Mouse (Mus musculus) ES-Bruce4 (cell line): ENCODE data around the gene Inppl1. TPM values are rescaled to one million over a fixed set of nuclear protein-coding genes. Genes with fewer than 3 reads are reported as not detected.

Source experiments
- H3K27ac ChIP-seq: 2 replicates; pipeline ENCODE4 v1.5.1; 2012; ENCODE audit warnings: low read length, inconsistent platforms; ENCODE audit not compliant: insufficient read depth
- H3K27me3 ChIP-seq: 2 replicates; pipeline ENCODE4 v1.6.1; 2012; ENCODE audit warnings: mild to moderate bottlenecking, low read length, inconsistent platforms; ENCODE audit not compliant: control insufficient read depth, poor library complexity, insufficient read depth, severe bottlenecking
- H3K36me3 ChIP-seq: 2 replicates; pipeline ENCODE4 v1.6.1; 2012; ENCODE audit warnings: inconsistent platforms, mild to moderate bottlenecking, low read length, moderate library complexity; ENCODE audit not compliant: control insufficient read depth, poor library complexity, insufficient read depth, severe bottlenecking
- H3K4me1 ChIP-seq: one replicate; pipeline ENCODE4 v1.8.1; 2011; ENCODE audit warnings: low read length; ENCODE audit not compliant: control insufficient read depth, insufficient read depth
- H3K4me3 ChIP-seq: 2 replicates; pipeline ENCODE4 v1.5.1; 2011; ENCODE audit warnings: low read depth, mild to moderate bottlenecking, low read length
- H3K9ac ChIP-seq: 2 replicates; pipeline ENCODE4 v1.6.1; 2012; ENCODE audit warnings: low read depth, mild to moderate bottlenecking, inconsistent platforms; ENCODE audit not compliant: poor library complexity, severe bottlenecking
- H3K9me3 ChIP-seq: replicated peaks from 2 replicates; pipeline ENCODE4 v1.6.1; 2012; ENCODE audit warnings: mild to moderate bottlenecking, low read length, inconsistent platforms; ENCODE audit not compliant: control insufficient read depth, poor library complexity, insufficient read depth, severe bottlenecking
- CTCF ChIP-seq: IDR thresholded peaks from one replicate; pipeline ENCODE4 v1.8.1; 2011; ENCODE audit warnings: low read depth, low read length
- EP300 ChIP-seq: IDR thresholded peaks from 2 replicates; pipeline ENCODE4 v1.6.1; 2011; ENCODE audit warnings: low read depth, low read length; ENCODE audit not compliant: insufficient read depth
- POLR2A ChIP-seq: IDR thresholded peaks from one replicate; pipeline ENCODE4 v1.8.1; 2011; ENCODE audit warnings: low read length; ENCODE audit not compliant: insufficient read depth
- polyA plus RNA-seq: library from polyadenylated mRNA; stranded (reverse); fragments of >200 nt; gene quantifications from 2 replicates; pipeline ENCODE4 v1.2.4, GENCODE M21; 2011; ENCODE audit warnings: low read depth; ENCODE audit not compliant: missing spikeins, insufficient read depth, insufficient read length

Gene Inppl1
- polyA plus RNA-seq, 1 experiment: 67.9 TPM

DNA sequence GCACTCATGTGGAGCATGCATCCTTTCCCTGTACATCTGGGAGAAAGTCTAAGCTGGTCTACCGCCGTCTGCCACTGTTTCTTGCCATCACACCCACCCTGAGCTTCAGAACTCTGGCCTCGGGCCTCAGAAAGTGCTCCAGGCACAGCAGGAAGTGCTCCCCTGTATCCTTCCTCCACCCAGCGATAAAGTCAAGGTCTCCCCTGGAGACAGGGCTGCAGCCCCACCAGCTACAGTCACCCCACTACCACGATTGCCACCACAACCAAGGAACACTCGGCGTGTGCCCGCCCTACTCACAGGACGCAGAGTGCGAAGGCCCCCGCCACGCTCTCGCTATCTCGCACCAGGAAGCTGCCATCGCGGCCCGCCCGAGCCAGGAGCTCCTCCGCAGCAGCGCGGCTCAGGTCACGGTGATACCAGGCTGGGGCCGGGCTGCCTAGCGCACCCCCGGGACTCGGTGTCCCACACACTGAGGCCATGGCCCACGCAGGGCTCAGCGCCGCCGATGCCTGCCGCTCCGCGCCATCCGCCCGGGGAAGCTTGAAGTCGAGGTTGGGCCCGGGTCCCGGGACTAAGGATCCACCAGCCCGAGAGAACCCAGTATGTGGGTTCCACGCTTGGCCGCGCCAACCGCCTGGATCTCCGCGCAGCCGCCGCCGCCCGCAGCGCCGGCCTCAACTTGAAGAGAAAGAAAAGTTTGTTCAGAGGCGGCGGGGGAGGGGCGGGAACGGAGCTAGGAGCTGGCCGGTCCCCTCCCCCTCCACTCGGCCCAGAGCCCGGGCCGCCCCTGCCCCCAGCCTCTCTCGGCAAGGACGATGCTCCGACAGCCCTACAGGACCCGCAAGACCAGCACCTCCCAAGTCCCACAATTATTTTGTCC, 1.5 kb downstream of the Inppl1 start:
- Histone ChIP-seq H3K9me3 (no peaks in the 10 kb centered on the region), H3K27me3 (no peaks in the 10 kb centered on the region), H3K4me3 (peak overlapping the region; percentile 85), H3K9ac (peak overlapping the region; percentile 82), H3K27ac (peak overlapping the region; percentile 93), H3K36me3 (peaks cover 7% of the 10 kb centered on the region; the same call in 1 of the 2 replicates), H3K4me1 (peaks cover 6% of the 10 kb centered on the region)
- TF ChIP-seq CTCF: no peak
- TF ChIP-seq POLR2A: no peak
- TF ChIP-seq EP300: no peak

DNA sequence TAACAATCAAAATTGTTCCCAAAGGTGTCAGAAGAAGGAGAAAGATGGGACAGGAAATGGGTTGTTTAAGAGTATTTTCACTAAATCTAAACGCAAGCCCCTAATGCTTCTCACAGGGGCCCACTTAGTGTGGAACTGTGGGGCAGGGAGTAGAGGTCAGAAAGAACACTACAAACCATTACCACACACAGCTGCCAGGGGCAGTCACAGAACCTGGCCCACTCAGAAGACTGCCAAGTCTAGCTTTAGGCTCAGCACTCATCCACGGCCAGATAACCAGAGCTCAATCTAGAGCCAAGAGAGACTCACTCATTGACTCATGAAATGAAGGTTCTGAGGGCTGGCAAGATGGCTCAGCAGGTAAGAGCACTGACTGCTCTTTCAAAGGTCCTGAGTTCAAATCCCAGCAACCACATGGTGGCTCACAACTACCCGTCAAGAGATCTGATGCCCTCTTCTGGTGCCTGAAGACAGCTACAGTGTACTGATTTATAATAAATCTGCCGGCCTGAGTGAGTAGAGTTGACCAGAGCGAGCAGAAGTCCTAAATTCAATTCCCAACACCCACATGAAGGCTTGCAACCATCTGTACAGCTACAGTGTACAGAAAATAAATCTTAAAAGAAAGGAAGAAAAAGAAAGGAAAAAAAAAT, 2.4 kb downstream of the Inppl1 start:
- peak overlapping the region; percentile 85 for H3K4me3 ChIP-seq
- no peaks in the 10 kb centered on the region for H3K9me3 ChIP-seq
- H3K27me3 ChIP-seq: no peaks in the 10 kb centered on the region
- TF ChIP-seq EP300: no peak
- TF ChIP-seq CTCF: no peak
- TF ChIP-seq POLR2A: no peak
- H3K27ac ChIP-seq: no peak overlapping the region
- peak overlapping the region; percentile 82 for H3K9ac ChIP-seq
- H3K4me1 ChIP-seq: peaks cover 6% of the 10 kb centered on the region
- peaks cover 16% of the 10 kb centered on the region; the same call in 1 of the 2 replicates for H3K36me3 ChIP-seq

DNA sequence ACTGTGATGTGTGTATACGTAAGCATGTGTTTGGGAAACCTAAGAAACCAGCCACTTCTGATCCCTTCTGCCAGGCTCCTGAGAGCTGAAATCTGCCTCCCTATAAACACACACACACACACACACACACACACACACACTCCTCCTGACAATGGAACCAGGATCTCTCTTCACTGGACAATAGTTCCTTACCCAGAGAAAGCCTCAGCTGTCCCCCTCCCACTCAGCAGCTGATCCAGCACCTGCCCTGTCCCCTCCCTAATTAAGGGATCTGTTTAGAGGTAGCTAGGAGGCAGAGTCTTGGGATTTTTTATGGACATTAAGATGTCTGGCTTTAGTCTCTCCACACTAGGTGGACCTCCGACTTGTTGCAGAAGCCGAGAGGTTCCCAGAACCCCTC, 3.1 kb downstream of the Inppl1 start:
- peaks cover 22% of the 10 kb centered on the region for H3K36me3 ChIP-seq
- H3K4me3 ChIP-seq: no peak overlapping the region
- no peak overlapping the region for H3K9ac ChIP-seq
- no peaks in the 10 kb centered on the region for H3K27me3 ChIP-seq
- peaks cover 4% of the 10 kb centered on the region for H3K4me1 ChIP-seq
- no peaks in the 10 kb centered on the region for H3K9me3 ChIP-seq
- no peak for TF ChIP-seq POLR2A
- TF ChIP-seq EP300: no peak
- no peak for TF ChIP-seq CTCF
- H3K27ac ChIP-seq: no peak overlapping the region

DNA sequence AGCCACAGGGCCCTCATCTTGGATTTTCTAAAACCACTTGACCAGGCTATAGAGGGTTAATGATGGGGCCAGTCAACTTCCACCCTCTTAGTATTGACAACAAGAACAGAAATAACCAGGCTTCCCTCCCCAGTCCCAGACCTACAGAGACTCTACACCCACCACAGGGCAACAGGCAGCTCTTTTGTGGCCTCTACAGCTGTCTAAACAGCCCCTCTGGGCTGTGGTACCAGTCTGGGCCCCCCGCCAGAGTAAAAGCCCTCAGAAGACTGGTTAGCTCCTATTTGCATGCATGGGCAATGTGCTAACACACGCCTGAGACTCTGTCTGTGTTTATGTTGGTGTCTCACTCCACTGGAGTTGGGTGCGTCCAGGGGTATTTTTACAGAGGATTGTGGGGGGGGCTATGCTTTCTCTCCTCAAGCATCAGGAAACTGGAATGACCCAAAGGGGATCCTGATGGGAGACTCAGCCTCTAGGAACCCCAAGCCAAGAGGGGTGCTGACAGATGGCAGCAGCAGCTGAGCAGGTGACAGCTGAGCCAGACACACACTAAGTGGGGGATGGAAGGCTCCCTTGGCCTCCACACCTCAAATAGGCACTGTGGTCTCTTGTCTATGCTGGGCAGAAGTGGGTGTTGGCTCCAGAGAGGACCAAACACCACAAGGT, 4.0 kb downstream of the Inppl1 start:
- H3K4me1 ChIP-seq: peaks cover 4% of the 10 kb centered on the region

DNA sequence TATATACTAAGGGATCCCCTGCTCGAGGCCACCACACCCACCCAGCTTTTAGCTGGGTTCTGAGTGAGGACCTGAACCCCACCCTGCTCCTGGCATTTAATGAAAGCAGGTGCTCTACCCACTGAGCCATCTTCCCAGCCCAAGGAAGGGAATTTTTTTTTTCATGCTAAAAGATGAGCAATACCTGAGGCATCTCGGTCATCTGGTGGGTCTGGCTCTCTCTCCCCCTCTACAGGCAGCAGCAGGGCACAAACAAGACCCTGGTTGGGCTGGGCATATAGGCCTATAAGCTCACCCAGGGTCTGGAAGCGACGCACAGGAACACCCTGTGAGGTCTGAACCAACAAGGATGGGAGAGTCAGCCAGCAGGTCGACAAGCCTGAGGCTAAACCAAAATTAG, 4.7 kb downstream of the Inppl1 start:
- H3K4me1 ChIP-seq: peaks cover 4% of the 10 kb centered on the region
- no peaks in the 10 kb centered on the region for H3K27me3 ChIP-seq
- H3K36me3 ChIP-seq: peaks cover 36% of the 10 kb centered on the region
- H3K9me3 ChIP-seq: no peaks in the 10 kb centered on the region
- TF ChIP-seq POLR2A (no peak), CTCF (peak; percentile 50), EP300 (0 out of 2 replicates have a peak, but pooled peaks have one; percentile 55)
- no peak overlapping the region for H3K4me3 ChIP-seq
- H3K9ac ChIP-seq: no peak overlapping the region
- H3K27ac ChIP-seq: peak overlapping the region; percentile 62

More for the DNA sequence above, 4.0 kb downstream of the Inppl1 start:
- Histone ChIP-seq H3K9ac (no peak overlapping the region), H3K9me3 (no peaks in the 10 kb centered on the region), H3K27ac (peak overlapping the region; percentile 62), H3K27me3 (no peaks in the 10 kb centered on the region), H3K36me3 (peaks cover 29% of the 10 kb centered on the region), H3K4me3 (no peak overlapping the region)
- TF ChIP-seq POLR2A (no peak), CTCF (no peak), EP300 (no peak)
